Mouse (Mus musculus) thymus, postnatal 14 days (tissue): ENCODE measurements around the gene Dlst.

Experiments used
- DNase-seq: peaks from one replicate; pipeline ENCODE4 v3.0.0; 2021

Gene Dlst

GRCm38 (mm10) chr12:85110698-85111592 is at the start of gene Dlst, which contains the start of gene Prox2:
Gene Dlst (plus strand): TSS chr12:85110833.
Gene Prox2 (minus strand): TSS chr12:85110759.
- DNase-seq = peak; percentile 88

DNA sequence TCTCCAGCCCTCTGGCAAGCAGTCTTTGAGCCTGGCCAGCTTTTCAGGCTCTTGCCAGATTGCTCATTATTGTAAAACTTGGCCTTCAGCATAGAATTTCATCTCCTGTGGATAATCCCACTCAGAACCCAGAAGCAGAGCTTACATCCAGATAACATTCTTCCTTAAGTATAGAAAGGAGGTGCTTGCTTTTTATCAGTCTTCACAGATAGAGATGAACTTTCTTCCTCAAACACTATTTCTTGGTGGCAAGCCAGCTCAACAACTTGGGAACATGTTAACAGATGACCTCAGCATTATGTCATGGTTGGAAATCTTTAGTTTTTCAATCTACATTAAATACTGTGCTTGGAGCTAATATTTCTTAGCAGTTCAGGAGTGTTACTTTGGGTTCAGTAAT is 39.6 kb upstream of the Dlst start:
- no peak for DNase-seq

GRCm38 (mm10) chr12:85077100-85077499 is 33.5 kb upstream of the Dlst start:
- DNase-seq = no peak

DNA sequence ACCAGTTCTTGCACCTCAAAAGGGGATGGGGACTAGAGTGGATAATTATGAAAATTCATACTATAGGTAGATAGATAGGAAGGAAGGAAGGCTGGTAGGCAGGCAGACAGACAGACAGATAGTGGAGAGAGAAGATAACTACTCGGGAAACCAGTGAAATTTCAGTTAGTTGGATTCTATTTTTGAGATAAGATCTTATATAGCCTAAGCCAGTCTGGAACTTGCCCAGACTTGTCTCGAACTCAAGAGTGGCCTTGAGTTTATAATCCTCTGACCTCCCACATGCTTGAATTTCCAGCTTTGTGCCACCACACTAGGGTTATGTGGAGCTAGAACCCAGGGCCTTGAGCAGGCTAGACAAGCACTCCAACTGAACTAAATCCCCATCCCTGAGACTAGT is 26.4 kb upstream of the Dlst start:
- DNase-seq = no peak

GRCm38 (mm10) chr12:85084941-85085340 is 25.7 kb upstream of the Dlst start:
- no peak for DNase-seq

DNA sequence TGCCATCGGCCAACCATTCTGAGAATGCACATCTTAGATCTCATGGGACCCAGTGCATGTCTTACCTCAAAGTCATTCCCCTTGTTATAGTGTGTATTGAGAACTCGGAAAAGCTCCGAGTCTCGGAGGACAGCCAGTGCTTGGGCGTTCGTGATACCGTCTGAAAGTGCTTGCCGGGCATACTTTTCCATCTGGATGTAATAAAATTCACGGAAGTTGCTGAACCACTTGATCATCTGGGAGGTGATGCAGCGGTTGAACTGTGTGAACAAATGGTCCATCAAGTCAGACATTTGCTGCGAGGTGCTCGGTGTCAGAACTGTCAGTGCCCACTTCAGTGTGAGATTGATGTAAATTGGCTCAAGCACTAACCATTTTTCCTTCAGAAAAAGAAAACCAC is 22.8 kb upstream of the Dlst start:
- DNase-seq = no peak

DNA sequence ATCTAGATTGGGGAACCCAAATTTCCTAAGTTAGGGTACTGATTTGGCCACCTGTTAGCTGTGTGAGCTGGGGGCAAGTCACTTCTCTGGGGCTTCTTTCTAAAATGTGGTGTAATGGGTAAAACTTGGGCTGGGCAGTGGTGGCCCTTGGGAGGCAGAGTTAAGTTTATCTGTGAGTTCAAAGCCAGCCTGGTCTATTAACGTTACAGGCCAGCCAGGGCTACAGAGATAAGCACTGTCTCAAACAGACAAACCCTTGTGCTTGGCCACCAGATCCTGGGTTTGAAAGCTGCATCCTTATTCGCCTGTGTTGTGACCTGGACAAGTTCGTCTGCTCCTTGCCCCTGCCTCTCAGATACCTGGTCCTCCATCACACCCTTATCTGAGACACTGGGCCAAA is 19.4 kb upstream of the Dlst start:
- no peak for DNase-seq

GRCm38 (mm10) chr12:85092214-85092613 is 18.4 kb upstream of the Dlst start:
- DNase-seq = peak; percentile 84

- no peak for DNase-seq
Measured at GRCm38 (mm10) chr12:85094010-85094409, 16.6 kb upstream of the Dlst start.

GRCm38 (mm10) chr12:85094706-85095105 is 15.9 kb upstream of the Dlst start:
- no peak for DNase-seq

GRCm38 (mm10) chr12:85095146-85095545 is 15.5 kb upstream of the Dlst start:
- no peak for DNase-seq

- no peak for DNase-seq
Measured at GRCm38 (mm10) chr12:85095859-85096258, 14.8 kb upstream of the Dlst start.

GRCm38 (mm10) chr12:85101001-85101400 is 9.6 kb upstream of the Dlst start:
- DNase-seq = no peak

- DNase-seq = no peak
Measured at GRCm38 (mm10) chr12:85101521-85102106, 9.0 kb upstream of the Dlst start.

DNA sequence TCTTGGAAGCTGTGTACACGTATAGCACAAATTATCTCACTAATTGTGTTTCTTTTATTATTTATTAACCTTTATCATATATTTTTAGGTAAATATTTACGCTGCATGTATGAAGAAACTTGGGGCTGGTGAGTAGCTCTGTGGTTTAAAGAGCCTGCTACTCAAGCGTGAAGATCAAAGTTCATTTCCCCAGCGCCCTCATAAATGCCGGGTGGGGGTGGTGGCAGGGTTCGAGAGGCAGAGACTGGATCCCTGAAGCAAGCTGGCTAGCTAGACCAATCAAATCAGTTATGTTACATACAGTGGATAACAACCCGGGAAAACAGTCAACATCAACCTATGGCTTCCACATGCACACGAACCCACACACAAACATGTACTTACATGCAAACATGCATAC is 7.5 kb upstream of the Dlst start:
- DNase-seq = no peak

- DNase-seq = no peak
Measured at GRCm38 (mm10) chr12:85104789-85105188, 5.8 kb upstream of the Dlst start.

DNA sequence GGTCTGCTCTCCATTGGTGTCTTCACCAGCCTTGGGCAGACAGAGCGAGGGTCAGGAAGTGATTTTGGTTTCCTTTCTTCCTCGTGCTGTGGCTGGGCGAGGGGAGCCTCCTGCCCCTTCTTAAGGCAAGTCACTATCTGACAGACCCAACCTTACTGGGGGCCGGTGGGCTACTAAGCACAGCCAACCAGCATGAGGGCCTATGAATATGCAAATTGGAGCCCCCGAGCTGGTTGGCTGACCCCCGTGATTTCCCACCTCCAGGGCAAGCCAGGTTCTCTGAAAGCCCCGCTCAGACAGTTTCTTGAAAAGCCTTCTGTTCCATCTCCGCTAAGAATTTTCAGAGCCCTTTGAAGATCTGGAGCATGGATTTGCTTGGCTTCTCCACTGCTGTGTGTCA is 4.3 kb upstream of the Dlst start:
- DNase-seq = no peak

DNA sequence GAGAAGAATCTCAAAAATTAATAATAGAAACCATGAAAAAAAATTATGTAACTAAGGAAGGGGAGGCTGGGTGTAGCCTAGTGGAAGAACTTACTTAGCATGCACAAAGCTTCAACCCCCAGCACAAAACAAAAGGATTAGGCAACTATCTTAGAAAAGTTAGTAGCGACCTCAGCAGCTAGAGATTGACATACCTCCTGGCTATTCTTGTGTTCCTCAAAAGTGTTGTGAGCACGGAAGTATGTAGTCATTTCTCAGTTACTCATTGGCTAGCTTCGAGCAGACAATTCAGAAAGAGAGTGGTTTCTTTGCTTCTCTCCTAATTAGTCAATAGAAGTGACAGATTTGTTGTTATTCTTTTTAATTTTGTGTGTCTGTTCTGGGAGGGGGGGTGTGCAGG is 2.0 kb upstream of the Dlst start:
- no peak for DNase-seq

DNA sequence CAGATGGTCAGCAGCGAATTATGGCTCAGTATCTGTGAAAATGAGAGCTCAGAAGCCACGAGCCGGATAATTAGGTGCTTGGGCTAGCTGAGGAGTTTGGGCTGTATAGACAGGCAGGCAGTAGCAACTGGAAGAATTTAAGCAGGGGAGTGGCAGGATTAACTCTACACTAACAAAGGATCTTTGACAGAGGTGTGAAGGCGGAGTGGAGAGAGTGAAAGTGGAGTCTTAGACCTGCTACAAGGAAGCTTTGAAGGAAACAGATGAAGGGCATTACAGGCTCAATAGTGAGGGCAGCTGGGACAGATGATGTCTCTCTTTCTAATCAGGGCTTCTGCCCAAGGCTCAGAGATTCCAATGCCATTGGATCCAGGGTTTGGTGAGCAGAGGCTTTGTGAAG is 1.2 kb upstream of the Dlst start:
- no peak for DNase-seq

- DNase-seq = peak; percentile 45
Measured at GRCm38 (mm10) chr12:85110011-85110697, 479 bp upstream of the Dlst start.

- no peak for DNase-seq
Measured at GRCm38 (mm10) chr12:85112550-85113251, 2.1 kb downstream of the Dlst start.

DNA sequence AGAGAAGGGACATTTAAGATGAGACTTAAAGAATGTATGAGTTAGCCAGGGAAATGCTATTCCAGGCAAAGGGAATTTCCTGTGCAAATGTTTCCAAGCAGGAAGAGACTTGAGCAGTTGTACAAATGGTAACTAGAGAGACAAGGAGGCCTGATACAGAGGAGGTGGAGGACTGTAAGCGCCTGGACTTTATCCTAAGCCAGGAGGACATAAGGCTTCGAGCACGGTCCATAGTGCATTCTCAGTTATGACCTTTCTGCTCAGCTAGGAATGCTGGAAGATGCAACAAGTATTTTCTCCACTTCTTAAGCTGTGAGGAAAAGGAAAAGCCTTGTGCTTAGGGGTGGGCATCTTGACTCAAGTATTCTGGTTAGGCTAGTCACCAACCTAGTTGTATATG is 2.7 kb downstream of the Dlst start:
- DNase-seq = no peak

GRCm38 (mm10) chr12:85113917-85114316 is 3.3 kb downstream of the Dlst start:
- DNase-seq = no peak
